In genomic region chr12:17588436-17588835, GRCm38 (mm10) we compare ENCODE assay signal across 15 mouse cellular contexts.
"Had no signal": no experiment of that assay in that cellular context is flagged by ENCODE, and none has a peak within 500 bp of the region (broad histone marks: within the 10 kb centered on the region; RNA-seq: fewer than 3 reads in every experiment).

No protein-coding gene starts in this region.

- DNase-seq: retina, postnatal 1 day; right cerebral cortex, postnatal 14 days; right cerebral cortex, postnatal 4 days; spleen, adult 18-20 months; thymus, adult 18-20 months; thymus, adult 2 months; thymus, postnatal 14 days; thymus, postnatal 25 days; thymus, postnatal 36 days; thymus, postnatal 4 days had no signal

- H3K4me1 ChIP-seq: neural tube, embryonic 12.5 days; stomach, embryonic 15.5 days had no signal

- H3K4me3 ChIP-seq: neural tube, embryonic 12.5 days; neural tube, embryonic 13.5 days; neural tube, embryonic 15.5 days; stomach, embryonic 15.5 days had no signal

- H3K36me3 ChIP-seq: neural tube, embryonic 12.5 days; neural tube, embryonic 13.5 days; neural tube, embryonic 15.5 days; stomach, embryonic 15.5 days had no signal

- H3K4me2 ChIP-seq: neural tube, embryonic 12.5 days; neural tube, embryonic 13.5 days; neural tube, embryonic 15.5 days; stomach, embryonic 15.5 days had no signal

- H3K9ac ChIP-seq: neural tube, embryonic 12.5 days; neural tube, embryonic 13.5 days; neural tube, embryonic 15.5 days; stomach, embryonic 15.5 days had no signal

- H3K9me3 ChIP-seq: neural tube, embryonic 12.5 days; neural tube, embryonic 13.5 days; neural tube, embryonic 15.5 days; stomach, embryonic 15.5 days had no signal

- H3K27me3 ChIP-seq: neural tube, embryonic 12.5 days; neural tube, embryonic 13.5 days; neural tube, embryonic 15.5 days; stomach, embryonic 15.5 days had no signal

- H3K27ac ChIP-seq: neural tube, embryonic 12.5 days; neural tube, embryonic 13.5 days; neural tube, embryonic 15.5 days; stomach, embryonic 15.5 days; stomach, postnatal 0 days had no signal
